Mouse (Mus musculus) ES-CJ7 (cell line): ENCODE data around the gene Dnase1l2.

ENCODE experiments used
- DNase-seq: peaks from one replicate; pipeline ENCODE4 v3.0.0; 2011; ENCODE audit warnings: low read depth, low spot score

Dnase1l2 gene

DNA sequence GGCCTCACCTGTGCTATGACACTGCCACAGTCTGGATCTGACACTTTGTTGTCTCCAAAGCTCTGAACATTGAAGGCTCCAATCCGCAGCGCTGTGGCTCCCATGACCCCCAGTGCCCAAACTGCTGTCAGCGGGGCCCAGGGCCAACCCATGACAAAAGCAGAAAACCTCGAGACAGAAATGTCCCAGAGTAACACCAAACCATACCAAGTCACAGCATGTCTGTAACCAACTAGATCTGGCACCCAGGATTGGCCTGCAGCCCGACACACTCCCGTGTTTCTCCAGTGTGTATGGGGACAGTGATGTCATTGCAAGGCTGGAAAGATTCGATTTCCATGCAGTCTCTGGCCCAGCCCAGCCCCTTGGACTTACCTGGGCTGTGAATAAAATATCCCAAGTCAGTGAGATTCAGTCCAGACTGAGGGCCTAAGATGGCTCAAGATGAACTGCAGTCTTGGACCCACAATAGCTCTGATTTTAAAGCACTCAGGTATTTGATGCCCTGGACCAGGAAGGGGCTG, at the start of gene Dnase1l2:
Dnase1l2 (minus strand) TSS at position 474 of the 524 bp plus-strand sequence.
- no peak for DNase-seq

DNA sequence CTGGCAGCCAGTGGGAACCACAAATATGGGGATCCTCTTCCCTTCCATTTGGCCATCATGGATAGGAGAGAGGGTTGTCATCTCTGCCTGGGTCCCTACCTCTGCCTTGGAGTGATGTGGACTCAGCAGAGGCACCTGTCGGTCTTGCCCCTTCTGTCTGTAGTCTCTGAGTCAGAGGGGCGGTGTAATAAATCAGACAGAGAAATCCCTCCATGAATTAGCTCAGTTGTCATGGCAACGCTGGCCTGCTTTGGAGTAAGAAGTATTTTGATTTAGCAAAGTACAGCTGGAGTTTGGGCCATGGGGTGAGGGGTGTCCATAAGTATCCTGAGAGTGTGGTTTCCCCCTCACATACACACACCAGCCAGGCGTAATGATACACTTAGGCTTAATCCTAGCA, 47.5 kb upstream of the Dnase1l2 start:
- DNase-seq, result no peak

DNA sequence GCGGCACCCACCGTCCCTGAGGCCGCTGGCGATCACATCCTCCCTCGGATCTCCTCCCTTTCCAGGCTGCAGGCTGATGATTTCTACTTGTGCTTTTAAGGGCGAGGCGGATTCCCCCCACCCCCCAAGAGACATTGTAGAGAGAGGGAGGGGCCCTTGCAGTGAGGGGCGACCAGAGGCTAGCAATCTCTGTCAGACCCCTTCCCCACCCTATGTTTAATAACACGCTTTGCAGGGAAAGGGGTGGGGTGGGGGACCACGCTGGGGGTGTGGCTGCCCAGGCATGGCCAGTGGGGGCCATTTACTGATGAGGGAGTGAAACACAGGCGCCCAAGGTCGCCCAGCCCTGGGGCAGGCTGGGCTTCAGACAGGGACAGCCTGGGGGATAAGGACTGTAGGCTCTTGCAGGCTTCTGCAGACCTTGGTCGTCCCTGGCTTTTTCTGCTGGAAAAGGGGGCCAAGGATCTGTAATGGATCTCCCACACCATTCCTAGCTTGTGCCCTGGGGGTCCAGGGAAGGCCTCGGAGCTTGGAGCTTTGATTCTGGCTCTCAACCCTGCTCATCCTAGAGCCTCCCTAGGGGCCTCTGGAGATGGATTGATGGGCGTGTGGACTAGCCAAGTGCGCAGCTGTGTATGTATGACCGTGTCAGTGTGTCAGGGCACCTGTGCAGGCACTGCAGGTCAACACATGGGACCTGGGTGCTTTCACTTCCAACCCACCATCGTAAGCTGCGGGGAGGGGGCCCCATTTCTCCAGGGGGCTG, 46.5 kb upstream of the Dnase1l2 start:
- DNase-seq, result no peak

DNA sequence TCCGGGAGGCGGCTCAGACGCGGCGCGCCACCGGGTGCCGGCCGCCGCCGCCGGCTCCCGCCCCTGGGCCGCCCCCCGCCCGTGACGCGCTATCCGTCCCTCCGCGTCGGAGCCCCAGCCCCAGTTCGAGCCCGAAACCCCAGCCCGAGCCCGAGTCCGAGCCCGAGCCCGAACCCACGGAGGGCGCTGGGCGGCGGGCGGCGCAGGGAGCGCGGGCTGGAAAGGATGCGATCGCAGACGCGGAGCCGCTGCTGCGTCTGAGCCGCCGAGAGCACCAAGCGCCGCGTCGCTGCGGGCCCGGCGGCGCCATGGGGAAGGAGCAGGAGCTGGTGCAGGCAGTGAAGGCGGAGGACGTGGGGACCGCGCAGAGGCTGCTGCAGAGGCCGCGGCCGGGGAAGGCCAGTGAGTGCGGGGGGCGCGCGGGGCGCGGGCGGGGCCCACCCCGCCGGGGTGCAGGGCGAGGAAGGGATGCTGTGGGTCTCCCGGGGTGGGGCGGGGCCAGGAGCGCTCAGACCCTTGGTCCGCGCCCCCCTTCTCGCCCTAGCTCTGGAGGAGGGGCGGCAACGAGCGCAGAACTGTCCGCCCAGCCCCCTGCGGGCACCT, 45.9 kb upstream of the Dnase1l2 start:
- no peak for DNase-seq

DNA sequence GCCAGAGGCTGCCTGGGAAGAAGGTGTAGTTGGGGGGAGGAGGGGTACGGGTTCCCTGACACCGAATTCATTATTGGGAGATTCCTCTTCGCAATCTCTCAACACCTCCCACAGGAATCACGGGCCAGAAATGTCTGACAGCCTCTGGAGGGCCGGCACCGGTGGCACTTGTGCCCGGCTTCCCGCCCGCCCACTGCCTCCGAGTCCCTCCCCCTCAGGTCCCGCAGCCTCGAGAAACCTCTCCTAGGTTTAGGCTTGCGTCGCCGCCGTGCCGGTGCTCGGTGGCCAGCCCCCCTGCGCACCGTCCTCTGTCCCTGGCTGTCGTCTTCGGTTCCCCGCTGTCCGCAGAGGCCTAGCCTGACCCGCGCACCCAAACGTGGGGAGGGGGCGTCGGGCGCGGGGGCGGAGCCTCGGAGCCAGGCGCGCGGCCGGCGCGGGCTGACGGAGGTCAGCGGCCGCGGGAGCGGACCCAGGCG, 45.3 kb upstream of the Dnase1l2 start, which contains the start of gene Caskin1:
Caskin1 (plus strand) TSS at position 416 of the 476 bp plus-strand sequence.
- DNase-seq, result no peak

DNA sequence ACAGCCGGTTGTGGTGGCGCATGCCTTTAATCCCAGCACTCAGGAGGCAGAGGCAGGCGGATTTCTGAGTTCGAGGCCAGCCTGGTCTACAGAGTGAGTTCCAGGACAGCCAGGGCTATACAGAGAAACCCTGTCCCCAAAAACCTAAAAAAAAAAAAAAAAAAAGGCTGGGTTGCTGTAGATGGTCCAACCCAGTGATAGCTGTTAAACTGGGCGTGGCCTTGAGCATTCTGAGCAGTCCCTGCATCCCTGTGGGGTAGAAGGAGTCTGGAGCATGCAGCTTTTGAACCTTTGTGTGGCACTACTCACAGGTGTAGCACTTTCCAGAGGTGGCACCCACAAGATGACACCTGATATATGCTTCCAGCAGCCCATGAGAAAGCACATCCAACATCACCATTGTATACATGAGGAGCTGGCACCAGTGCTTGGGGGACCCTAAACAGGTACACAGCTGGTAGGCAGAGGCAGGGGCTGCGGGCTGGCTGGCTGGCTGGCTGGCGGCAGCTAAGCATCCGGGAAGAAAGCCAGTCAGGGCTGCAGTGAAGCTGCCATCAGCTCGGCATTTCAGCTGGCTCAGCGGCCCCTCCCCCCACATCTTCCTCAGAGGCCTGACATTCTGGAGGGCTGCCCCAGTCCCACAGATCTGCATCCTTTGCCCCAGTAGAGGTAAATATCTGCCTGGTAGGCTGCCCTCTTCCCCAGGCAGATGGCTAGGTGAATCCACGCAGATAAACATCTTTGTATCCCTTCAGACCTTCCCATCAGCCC, 42.4 kb upstream of the Dnase1l2 start:
- DNase-seq, result peak; percentile 46

DNA sequence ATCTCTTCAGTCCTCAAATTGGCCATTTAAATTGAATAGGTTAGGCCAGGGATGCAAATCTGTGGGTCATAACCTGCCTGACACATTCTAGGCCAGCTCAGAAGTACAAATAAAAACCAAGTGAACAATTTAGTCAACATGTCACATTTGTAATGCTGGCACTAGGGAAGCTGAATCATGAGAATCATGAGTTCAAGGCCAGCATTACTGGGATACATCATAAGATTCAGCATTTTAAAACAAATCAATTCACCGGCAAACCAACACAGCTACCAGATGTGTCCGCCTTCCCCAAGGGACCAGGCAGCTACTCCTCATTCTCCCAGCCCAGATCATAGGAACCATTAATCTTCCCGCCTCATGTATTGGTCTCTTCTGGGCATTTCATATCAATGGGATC, 40.6 kb upstream of the Dnase1l2 start:
- DNase-seq, result no peak

DNA sequence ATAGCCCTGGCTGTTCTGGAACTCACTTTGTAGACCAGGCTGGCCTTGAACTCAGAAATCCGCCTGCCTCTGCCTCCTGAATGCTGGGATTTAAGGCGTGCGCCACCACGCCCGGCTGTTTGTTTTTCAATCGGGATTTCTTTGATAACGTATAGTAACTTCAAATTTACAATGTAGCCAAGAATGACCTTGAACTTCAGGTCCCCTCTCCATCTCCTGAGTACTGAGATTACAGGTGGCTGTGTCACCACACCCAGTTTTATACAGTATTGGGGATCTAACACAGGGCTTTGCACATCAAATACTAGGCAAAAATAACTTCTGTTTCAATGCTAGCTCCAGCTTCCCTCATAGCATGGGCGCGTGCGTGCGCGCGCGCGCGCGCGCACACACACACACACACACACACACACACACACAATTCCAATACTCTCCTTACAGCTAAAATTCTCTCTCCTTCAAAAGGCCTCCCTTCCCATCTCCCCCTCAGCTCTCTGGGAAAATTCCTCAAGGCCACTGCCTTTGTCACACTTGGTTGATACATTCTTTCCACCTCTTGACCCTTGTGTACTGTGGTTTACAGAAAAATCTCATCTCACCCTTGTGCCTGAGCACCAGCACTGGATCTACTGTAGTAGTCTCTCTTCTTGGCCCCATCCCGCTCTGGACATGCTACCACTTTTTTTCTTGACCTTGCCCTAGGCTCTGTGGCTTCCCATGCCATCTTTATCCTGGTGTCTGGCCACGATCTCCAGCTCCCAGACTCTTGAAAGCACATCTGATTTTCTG, 38.3 kb upstream of the Dnase1l2 start:
- peak; percentile 67 for DNase-seq

DNA sequence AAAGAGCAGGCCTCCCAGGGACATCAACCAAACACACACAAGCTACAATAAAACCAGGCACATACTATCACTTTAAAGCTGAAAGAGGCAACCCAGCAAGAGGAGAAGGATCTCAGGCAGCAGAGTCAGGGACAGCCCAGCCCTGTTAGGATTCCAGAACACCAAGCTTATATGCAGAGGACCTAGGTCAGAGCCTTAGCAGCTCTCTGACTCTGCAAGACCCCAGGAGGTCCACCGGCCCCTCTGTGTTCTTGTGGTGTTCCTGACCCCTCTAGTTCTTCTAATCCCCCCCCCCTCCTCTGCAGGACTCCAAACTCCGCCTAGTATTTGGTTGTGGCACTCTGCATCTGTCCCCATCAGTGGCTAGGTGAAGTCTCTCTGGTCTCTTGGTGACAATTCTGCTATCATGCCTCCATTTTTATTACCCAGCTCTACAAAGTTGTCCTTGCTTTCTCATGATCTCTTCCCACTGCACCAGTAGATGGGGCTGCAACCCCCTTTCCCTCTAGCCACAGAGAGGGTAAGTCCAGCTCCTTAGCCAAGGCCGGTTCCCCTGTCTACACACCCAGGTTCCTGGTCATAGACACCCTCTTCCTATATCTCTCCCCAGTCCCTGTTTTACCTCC, 37.4 kb upstream of the Dnase1l2 start:
- DNase-seq, result peak; percentile 71

DNA sequence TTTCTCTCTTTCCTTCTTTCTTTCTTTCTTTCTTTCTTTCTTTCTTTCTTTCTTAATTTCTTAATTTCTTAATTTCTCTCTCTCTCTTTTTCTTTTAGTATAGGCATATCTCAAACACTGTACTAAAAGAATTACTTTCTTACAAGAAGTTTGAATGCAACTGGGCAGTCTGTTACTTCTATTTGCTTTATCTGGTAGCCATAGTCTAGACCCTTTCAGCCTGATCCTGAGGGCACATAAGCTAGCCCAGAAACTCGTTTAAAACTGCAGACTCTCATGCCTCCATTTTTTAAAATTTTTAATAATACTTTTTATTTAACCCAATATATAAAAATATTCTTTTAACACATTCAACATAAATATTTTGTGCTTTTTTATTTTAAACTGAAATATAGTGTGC, 36.5 kb upstream of the Dnase1l2 start:
- DNase-seq, result no peak

DNA sequence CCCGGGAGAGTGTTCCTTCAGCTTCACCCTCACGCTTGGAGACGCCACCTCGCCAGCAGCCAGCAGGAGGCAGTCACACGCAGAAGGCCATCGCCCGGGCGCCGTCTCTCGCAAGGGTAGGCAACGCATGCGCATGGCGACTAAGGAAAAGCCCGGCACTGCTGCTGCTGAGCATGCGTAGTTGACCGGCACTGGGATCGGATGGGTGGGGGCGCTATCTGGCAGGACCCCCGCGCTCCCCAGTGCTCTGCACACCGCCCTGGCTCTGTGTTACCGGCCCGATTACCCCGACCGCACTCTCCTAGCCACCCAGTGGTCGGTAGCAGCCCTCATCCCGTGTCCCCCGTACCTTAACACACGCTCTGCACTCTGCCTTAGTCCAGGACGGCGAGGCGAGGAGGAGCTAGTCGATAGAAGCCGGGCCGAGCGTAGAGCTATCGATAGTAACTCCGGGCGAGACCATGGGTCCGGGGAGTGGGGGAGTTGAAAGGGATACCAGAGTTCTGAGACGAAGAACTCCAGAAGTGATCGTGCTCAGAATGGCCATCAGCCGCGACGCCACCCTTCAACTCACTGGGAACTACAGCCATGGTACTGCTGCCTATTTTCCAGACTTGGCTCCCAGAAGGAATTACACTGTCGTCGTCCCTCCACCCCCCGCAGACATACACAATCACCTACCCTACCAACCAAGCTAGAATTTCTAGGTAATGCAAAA, 35.9 kb upstream of the Dnase1l2 start, which contains the start of gene Mlst8:
Mlst8 (minus strand) TSS at position 416 of the 718 bp plus-strand sequence.
- DNase-seq, result peak; percentile 97

DNA sequence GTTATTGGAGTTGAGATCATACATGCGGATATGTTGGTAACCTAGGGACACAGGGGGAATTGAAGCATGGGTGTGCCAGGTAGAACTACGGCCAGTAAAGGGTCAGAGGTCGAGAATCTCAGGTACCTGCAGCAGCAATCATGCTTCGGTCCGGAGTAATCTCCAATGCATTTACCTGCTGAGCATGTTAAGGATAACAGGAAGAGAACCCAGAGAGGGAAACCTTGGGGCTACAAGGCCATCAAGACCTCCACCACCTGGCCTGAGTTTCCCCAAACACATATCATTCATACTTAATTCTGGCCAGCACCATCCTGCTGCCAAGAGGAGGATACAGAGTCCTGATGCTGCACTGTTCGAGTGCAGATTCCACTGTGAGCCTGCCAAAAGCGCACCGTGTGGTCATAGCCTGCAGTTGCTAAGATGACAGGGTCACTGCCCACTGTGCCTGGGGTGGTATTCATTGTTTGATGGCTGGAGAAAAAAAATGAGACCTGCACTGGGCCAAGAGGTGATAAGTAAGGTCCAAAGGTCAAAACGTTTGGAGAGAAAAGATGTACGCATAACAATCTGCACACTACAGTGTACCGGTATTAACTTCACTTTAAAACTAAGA, 35.2 kb upstream of the Dnase1l2 start:
- DNase-seq, result no peak

DNA sequence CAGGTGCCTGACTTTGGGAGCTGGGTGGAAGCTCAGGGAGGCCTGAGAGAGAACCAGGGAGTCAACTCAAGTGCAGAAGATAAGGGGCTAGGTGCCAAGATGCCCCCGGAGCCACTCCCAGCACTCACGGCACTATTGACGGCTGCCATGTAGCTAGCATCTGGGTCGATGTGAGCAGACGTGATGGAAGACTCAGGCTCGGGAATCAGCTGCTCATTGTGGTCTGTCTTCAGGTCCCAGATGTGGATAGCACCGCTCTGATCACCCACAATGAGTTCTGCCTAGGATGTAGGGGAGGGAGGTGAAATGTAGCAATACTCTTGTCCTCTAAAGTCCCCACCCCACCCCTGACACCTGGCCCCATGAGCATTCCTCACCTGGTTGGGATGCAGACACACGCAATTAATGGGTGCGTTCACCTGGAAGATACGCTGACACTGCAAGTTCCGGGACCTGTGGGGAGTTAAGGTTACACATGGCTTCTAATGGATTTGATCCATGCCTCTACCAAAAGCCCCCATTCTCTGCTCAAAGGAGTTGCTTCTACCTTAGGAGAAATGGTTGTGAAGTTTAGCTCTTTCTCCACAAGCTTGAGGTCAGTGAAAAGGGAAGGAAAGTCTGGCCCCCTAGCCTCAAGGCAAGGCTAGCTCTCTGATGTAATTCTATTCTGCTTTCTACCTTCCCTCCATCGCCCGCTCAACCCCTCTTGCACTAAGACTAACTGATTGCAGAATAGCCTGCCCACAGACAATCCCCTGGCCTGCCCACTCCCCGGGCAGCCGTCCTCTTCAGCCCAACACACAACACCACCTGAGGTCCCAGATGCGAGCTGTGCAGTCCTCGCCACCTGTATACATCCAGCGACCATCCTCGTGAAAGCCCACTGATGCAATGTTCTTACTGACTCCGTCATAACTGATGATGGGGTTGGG, 34.4 kb upstream of the Dnase1l2 start:
- DNase-seq, result no peak

DNA sequence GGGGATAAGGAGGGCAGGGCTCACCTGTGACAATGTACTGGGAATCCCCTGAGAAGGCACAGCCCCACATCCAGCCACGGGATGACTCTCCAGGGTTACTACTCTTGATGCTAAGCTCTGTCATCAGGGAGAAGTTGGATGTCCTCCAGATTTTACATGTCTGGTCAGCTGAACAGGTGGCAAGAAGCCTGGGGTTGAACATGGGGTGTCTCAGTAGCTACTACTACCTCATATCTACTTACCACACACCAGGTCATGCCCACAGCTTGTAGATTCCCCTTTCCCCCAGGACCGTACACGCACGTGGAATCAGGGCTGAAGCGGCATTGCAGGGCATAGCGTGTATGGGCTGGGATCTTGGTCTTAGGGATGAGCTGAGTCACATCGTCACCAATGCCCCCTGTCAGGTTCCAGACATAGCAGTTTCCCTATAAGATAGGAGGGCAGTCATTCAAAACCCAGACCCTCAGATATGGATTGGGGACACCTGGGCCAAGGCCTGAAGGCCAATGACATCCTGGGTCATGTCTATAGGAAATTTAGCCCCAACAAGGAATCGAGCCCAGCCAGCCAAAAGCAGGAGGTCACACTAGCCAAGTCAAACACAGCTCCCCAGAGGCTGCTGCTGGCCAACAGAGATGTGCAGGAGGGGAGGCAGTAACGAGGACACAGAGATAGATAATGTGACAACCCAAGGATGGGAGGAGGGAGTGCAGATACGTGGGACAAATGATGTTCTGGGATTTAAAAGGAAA, 33.3 kb upstream of the Dnase1l2 start:
- DNase-seq, result no peak

DNA sequence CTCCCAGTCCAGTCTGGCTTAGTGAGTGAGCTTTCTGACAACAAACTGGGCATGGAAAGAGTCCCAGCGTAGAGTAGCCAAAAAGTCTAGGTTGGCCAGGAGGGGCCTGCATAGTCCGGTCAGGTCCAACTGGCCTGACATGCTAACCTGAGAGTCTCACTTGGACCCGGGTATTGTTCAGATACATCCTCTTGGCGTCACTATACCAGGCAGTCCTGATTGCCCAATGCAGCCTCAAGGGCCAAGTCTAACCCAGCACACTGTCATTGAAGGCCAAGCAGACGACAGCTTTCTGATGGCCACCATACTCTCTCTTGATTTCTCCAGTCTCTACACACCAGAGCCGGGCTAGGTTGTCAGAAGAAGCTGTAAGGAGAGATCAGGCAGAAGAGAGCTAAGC, 32.7 kb upstream of the Dnase1l2 start:
- DNase-seq, result no peak

DNA sequence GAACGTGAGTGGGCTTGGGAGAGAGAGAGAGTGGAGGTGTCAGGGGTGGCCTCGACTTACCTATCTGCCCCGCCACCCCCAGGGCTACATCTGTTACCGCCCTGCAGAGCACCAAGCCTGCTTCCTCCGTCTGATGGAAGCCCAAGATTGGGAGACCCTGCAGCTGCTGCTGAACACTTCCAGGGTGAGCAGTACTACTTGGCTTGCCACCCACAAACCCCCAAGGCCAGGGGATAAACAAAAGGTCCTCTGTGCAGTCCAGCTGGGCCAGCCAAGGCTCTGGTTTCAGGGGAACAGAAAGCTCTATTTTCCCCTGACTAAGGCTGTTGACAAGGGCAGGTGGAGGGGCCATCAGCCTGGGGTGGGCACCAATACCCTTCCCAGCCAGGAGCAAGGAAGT, 31.7 kb upstream of the Dnase1l2 start:
- DNase-seq, result no peak

DNA sequence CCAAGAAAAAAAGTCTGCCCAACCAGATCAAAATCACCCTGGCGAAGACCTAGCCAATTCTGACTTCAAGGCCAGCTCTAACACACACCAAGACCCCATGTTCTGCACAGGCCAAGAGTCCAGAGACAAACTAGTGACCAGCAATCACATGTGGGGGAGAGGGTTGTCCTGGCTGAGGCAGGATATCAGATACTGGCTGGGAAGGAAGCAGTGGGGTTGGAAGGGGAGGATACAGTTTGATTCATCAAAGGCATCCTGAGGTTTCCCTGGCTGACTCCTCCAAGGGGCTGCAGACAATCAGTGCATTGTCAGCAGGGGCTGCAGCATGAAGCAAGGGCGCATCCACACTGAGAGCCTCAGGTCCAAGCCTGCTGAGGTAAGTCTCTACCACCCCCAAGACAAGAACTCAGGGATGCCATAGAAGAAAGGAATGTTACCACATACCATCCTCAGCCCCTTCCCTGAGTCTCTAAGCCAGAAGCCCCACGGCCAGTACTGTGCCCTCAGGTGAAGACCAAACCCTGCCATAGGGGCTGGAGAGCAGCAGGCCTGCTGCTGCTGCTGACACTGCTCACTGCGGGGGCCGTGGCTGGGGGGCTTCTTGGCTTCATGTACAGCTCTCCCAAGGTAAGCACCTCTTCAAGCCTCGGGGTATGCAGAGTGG, 30.8 kb upstream of the Dnase1l2 start, which contains the start of gene Bricd5:
Bricd5 (plus strand) TSS at position 273 of the 664 bp plus-strand sequence.
- no peak for DNase-seq
